Mouse (Mus musculus): ENCODE data around the gene Slc35b2.

The Slc35b2 gene

GRCm38 (mm10) chr17:45602984-45603383 lies 39.3 kb downstream of the Slc35b2 start:
- no peak for DNase-seq

- DNase-seq: no peak
These were observed 43.6 kb downstream of the Slc35b2 start for GRCm38 (mm10) chr17:45606992-45607879.

- DNase-seq: no peak
These were observed 44.7 kb downstream of the Slc35b2 start for GRCm38 (mm10) chr17:45608396-45608795.

GRCm38 (mm10) chr17:45610144-45610866 lies 46.6 kb downstream of the Slc35b2 start:
- peak; percentile 48 for DNase-seq

- no peak for DNase-seq
These were observed 48.3 kb downstream of the Slc35b2 start for GRCm38 (mm10) chr17:45612008-45612407.

- DNase-seq: peak; percentile 30
These were observed 49.2 kb downstream of the Slc35b2 start for GRCm38 (mm10) chr17:45612921-45613320.

GRCm38 (mm10) chr17:45616046-45616650 lies 52.5 kb downstream of the Slc35b2 start:
- DNase-seq: no peak

GRCm38 (mm10) chr17:45616679-45617078 lies 53.0 kb downstream of the Slc35b2 start:
- DNase-seq: no peak

Measured in liver (tissue).